Mouse (Mus musculus) heart, embryonic 13.5 days (tissue): Measurements from ENCODE around the gene Fgf22. TPM values are rescaled to one million over a fixed set of nuclear protein-coding genes. Genes with fewer than 3 reads are reported as not detected.

Source experiments
- ATAC-seq: fragments of 200-750 bp; cut with Nextera tagmentation; 2 replicates; pipeline ENCODE4 v1.8.0; 2017; ENCODE audit warnings: moderate TSS enrichment; ENCODE audit not compliant: insufficient number of reproducible peaks, low FRiP score, low TSS enrichment; ENCODE audit errors: extremely low read depth
- H3K27ac ChIP-seq: fragments of 300-500 bp; sonication (generic); replicated peaks from 2 replicates; pipeline ENCODE4 v1.5.1; 2015; ENCODE audit warnings: moderate library complexity, mild to moderate bottlenecking, inconsistent platforms
- H3K27me3 ChIP-seq: fragments of 300-500 bp; sonication (generic); replicated peaks from 2 replicates; pipeline ENCODE4 v1.6.1; 2015; ENCODE audit warnings: mild to moderate bottlenecking, inconsistent platforms
- H3K36me3 ChIP-seq: fragments of 300-500 bp; sonication (generic); 2 replicates; pipeline ENCODE4 v1.6.1; 2015; ENCODE audit warnings: mild to moderate bottlenecking, inconsistent platforms
- H3K4me1 ChIP-seq: fragments of 300-500 bp; sonication (generic); 2 replicates; pipeline ENCODE4 v1.6.1; 2015; ENCODE audit warnings: inconsistent platforms
- H3K4me2 ChIP-seq: fragments of 300-500 bp; sonication (generic); 2 replicates; pipeline ENCODE4 v1.6.1; 2015; ENCODE audit warnings: inconsistent platforms, mild to moderate bottlenecking, moderate library complexity
- H3K4me3 ChIP-seq: fragments of 300-500 bp; sonication (generic); 2 replicates; pipeline ENCODE4 v1.5.1; 2015; ENCODE audit warnings: moderate library complexity, mild to moderate bottlenecking, inconsistent platforms
- H3K9ac ChIP-seq: fragments of 300-500 bp; sonication (generic); 2 replicates; pipeline ENCODE4 v1.6.1; 2015; ENCODE audit warnings: inconsistent platforms, mild to moderate bottlenecking, moderate library complexity
- H3K9me3 ChIP-seq: fragments of 300-500 bp; sonication (generic); 2 replicates; pipeline ENCODE4 v1.6.1; 2016; ENCODE audit warnings: inconsistent platforms
- WGBS: fragments of 180-500 bp; shearing (Covaris S2); methylation state at CpG from one replicate; pipeline ENCODE4 v1.1.7; 2015; ENCODE audit warnings: mixed read lengths; 5-methylcytosine and 5-hydroxymethylcytosine counted together
- polyA plus RNA-seq: library from polyadenylated mRNA; unstranded; fragments of >200 nt; fragmentation: Nextera tagmentation; extraction: Ambion mirVana; gene quantifications from 2 replicates; pipeline ENCODE4 v1.2.1, GENCODE M21; 2015

Fgf22 gene
- polyA plus RNA-seq, 1 experiment from 2014 or later, result not detected

- WGBS, result 2% methylated on average over 13 of the region's 13 CpGs
- Histone ChIP-seq H3K9ac (peak overlapping the region; percentile 67; the same call in 1 of the 2 replicates), H3K4me3 (peak overlapping the region; percentile 53), H3K27me3 (peaks cover 67% of the 10 kb centered on the region), H3K4me2 (peak overlapping the region; percentile 80), H3K27ac (0 out of 2 replicates have a peak overlapping the region, but pooled peaks have one; percentile 13), H3K4me1 (peaks cover 37% of the 10 kb centered on the region), H3K9me3 (no peaks in the 10 kb centered on the region), H3K36me3 (no peaks in the 10 kb centered on the region)
- ATAC-seq, result peak; percentile 35; the same call in 1 of the 2 replicates
Observed at GRCm38 (mm10) chr10:79780664-79781015, 25.8 kb downstream of the Fgf22 start.

GRCm38 (mm10) chr10:79781139-79781538 lies 26.3 kb downstream of the Fgf22 start:
- H3K9me3 ChIP-seq, result no peaks in the 10 kb centered on the region
- peaks cover 37% of the 10 kb centered on the region for H3K4me1 ChIP-seq
- peak overlapping the region; percentile 53 for H3K4me3 ChIP-seq
- WGBS, result 39% methylated on average over 21 of the region's 21 CpGs
- peak overlapping the region; percentile 80 for H3K4me2 ChIP-seq
- no peak overlapping the region for H3K9ac ChIP-seq
- ATAC-seq, result no peak
- H3K27me3 ChIP-seq, result peaks cover 65% of the 10 kb centered on the region
- H3K27ac ChIP-seq, result no peak overlapping the region
- H3K36me3 ChIP-seq, result no peaks in the 10 kb centered on the region

- H3K27me3 ChIP-seq, result peaks cover 60% of the 10 kb centered on the region
- H3K4me2 ChIP-seq, result no peak overlapping the region
- WGBS, result 67% methylated on average over 5 of the region's 5 CpGs
Observed at GRCm38 (mm10) chr10:79781956-79782355, 27.1 kb downstream of the Fgf22 start.

GRCm38 (mm10) chr10:79783050-79783449 lies 28.2 kb downstream of the Fgf22 start:
- Histone ChIP-seq H3K36me3 (no peaks in the 10 kb centered on the region), H3K27me3 (peaks cover 62% of the 10 kb centered on the region), H3K27ac (no peak overlapping the region), H3K9me3 (no peaks in the 10 kb centered on the region), H3K4me2 (no peak overlapping the region), H3K4me3 (no peak overlapping the region), H3K9ac (no peak overlapping the region), H3K4me1 (peaks cover 26% of the 10 kb centered on the region)
- no peak for ATAC-seq
- 58% methylated on average over 7 of the region's 7 CpGs for WGBS

More at GRCm38 (mm10) chr10:79781956-79782355, 27.1 kb downstream of the Fgf22 start:
- Histone ChIP-seq H3K36me3 (no peaks in the 10 kb centered on the region), H3K4me1 (peaks cover 36% of the 10 kb centered on the region), H3K9ac (no peak overlapping the region), H3K4me3 (no peak overlapping the region), H3K27ac (no peak overlapping the region), H3K9me3 (no peaks in the 10 kb centered on the region)
- ATAC-seq, result no peak

- Histone ChIP-seq H3K9me3 (no peaks in the 10 kb centered on the region), H3K27me3 (peaks cover 51% of the 10 kb centered on the region), H3K27ac (no peak overlapping the region), H3K4me1 (peaks cover 17% of the 10 kb centered on the region), H3K4me3 (no peak overlapping the region), H3K9ac (no peak overlapping the region), H3K36me3 (no peaks in the 10 kb centered on the region), H3K4me2 (no peak overlapping the region)
- 38% methylated on average over 27 of the region's 27 CpGs for WGBS
- ATAC-seq, result no peak
Observed at GRCm38 (mm10) chr10:79783920-79784800, 29.3 kb downstream of the Fgf22 start.

- Histone ChIP-seq H3K27me3 (peaks cover 25% of the 10 kb centered on the region), H3K27ac (no peak overlapping the region), H3K9ac (no peak overlapping the region), H3K4me1 (no peaks in the 10 kb centered on the region), H3K4me3 (no peak overlapping the region), H3K9me3 (no peaks in the 10 kb centered on the region), H3K4me2 (no peak overlapping the region), H3K36me3 (no peaks in the 10 kb centered on the region)
- WGBS, result 32% methylated on average over 7 of the region's 7 CpGs
- ATAC-seq, result no peak
Observed at GRCm38 (mm10) chr10:79788386-79789158, 33.7 kb downstream of the Fgf22 start.

GRCm38 (mm10) chr10:79789581-79789980 lies 34.7 kb downstream of the Fgf22 start:
- WGBS, result 54% methylated on average over 2 of the region's 2 CpGs
- H3K4me1 ChIP-seq, result peaks cover 7% of the 10 kb centered on the region
- H3K36me3 ChIP-seq, result no peaks in the 10 kb centered on the region
- peaks cover 17% of the 10 kb centered on the region for H3K27me3 ChIP-seq
- ATAC-seq, result no peak
- H3K4me3 ChIP-seq, result no peak overlapping the region
- H3K4me2 ChIP-seq, result no peak overlapping the region
- H3K9ac ChIP-seq, result 0 out of 2 replicates have a peak overlapping the region, but pooled peaks have one; percentile 30
- no peaks in the 10 kb centered on the region for H3K9me3 ChIP-seq
- no peak overlapping the region for H3K27ac ChIP-seq

GRCm38 (mm10) chr10:79790861-79791260 lies 36.0 kb downstream of the Fgf22 start, which contains the start of gene Prss57:
Gene Prss57 (minus strand): TSS chr10:79790961.
- no peaks in the 10 kb centered on the region for H3K36me3 ChIP-seq

GRCm38 (mm10) chr10:79792339-79793040 lies 37.6 kb downstream of the Fgf22 start:
- WGBS, result 74% methylated on average over 5 of the region's 5 CpGs

More at GRCm38 (mm10) chr10:79790861-79791260, 36.0 kb downstream of the Fgf22 start, which contains the start of gene Prss57:
- Histone ChIP-seq H3K27ac (no peak within 1 kb of the TSS), H3K4me3 (no peak within 1 kb of the TSS), H3K9me3 (no peaks in the 10 kb centered on the region), H3K9ac (no peak within 1 kb of the TSS), H3K27me3 (peaks cover 10% of the 10 kb centered on the region; the same call in 1 of the 2 replicates), H3K4me1 (peaks cover 14% of the 10 kb centered on the region), H3K4me2 (no peak within 1 kb of the TSS)
- WGBS, result 72% methylated on average over 4 of the region's 4 CpGs
- no peak for ATAC-seq

GRCm38 (mm10) chr10:79793051-79793737 lies 38.3 kb downstream of the Fgf22 start, which contains the start of gene Palm:
Gene Palm (plus strand): TSS chr10:79793572.
- H3K27ac ChIP-seq, result peak within 1 kb of the TSS; percentile 86
- peaks cover 22% of the 10 kb centered on the region for H3K4me1 ChIP-seq
- no peaks in the 10 kb centered on the region for H3K9me3 ChIP-seq
- H3K9ac ChIP-seq, result peak within 1 kb of the TSS; percentile 96
- peaks cover 4% of the 10 kb centered on the region; the same call in 1 of the 2 replicates for H3K27me3 ChIP-seq
- 5% methylated on average over 42 of the region's 51 CpGs for WGBS
- ATAC-seq, result 0 out of 2 replicates have a peak, but pooled peaks have one; percentile 5
- H3K36me3 ChIP-seq, result no peaks in the 10 kb centered on the region
- H3K4me2 ChIP-seq, result peak within 1 kb of the TSS; percentile 96
- H3K4me3 ChIP-seq, result peak within 1 kb of the TSS; percentile 92

More at GRCm38 (mm10) chr10:79792339-79793040, 37.6 kb downstream of the Fgf22 start:
- no peaks in the 10 kb centered on the region for H3K36me3 ChIP-seq
- no peak overlapping the region for H3K4me2 ChIP-seq
- ATAC-seq, result no peak
- H3K9me3 ChIP-seq, result no peaks in the 10 kb centered on the region
- H3K4me3 ChIP-seq, result no peak overlapping the region
- H3K9ac ChIP-seq, result no peak overlapping the region
- peaks cover 21% of the 10 kb centered on the region for H3K4me1 ChIP-seq
- H3K27ac ChIP-seq, result no peak overlapping the region
- H3K27me3 ChIP-seq, result peaks cover 4% of the 10 kb centered on the region; the same call in 1 of the 2 replicates
